Mouse (Mus musculus): ENCODE data around the gene Schip1. TPM values are rescaled to one million over a fixed set of nuclear protein-coding genes. Genes with fewer than 3 reads are reported as not detected.

The Schip1 gene
- polyA plus RNA-seq, 1 experiment from 2014 or later: 165 TPM

- DNase-seq (ENCODE audit: low spot score): no peak
- Histone ChIP-seq H3K27ac (ENCODE audit: low read depth, low read length) (peak overlapping the region; percentile 55; the same call in 1 of the 2 replicates), H3K4me1 (ENCODE audit: control insufficient read depth, insufficient read depth, low read length) (peaks cover 6% of the 10 kb centered on the region; the same call in 1 of the 2 replicates), H3K27me3 (replicated peaks; ENCODE audit: control insufficient read depth, insufficient read depth, low read length) (no peaks in the 10 kb centered on the region), H3K4me3 (ENCODE audit: low read depth, low read length) (no peak overlapping the region), H3K9ac (ENCODE audit: low read length) (no peak overlapping the region), H3K4me2 (ENCODE audit: low read length) (no peak overlapping the region), H3K36me3 (ENCODE audit: control insufficient read depth, insufficient read depth, low read length) (0 out of 2 replicates have a peak, but pooled peaks cover 3% of the 10 kb centered on the region), H3K9me3 (replicated peaks; ENCODE audit: control insufficient read depth, low read length) (no peaks in the 10 kb centered on the region)
- ATAC-seq: peak; percentile 28; the same call in 1 of the 2 replicates
- WGBS: 82% methylated on average over 10 of the region's 10 CpGs
These were observed 539.9 kb downstream of the Schip1 start for GRCm38 (mm10) chr3:68604467-68604866.

DNA sequence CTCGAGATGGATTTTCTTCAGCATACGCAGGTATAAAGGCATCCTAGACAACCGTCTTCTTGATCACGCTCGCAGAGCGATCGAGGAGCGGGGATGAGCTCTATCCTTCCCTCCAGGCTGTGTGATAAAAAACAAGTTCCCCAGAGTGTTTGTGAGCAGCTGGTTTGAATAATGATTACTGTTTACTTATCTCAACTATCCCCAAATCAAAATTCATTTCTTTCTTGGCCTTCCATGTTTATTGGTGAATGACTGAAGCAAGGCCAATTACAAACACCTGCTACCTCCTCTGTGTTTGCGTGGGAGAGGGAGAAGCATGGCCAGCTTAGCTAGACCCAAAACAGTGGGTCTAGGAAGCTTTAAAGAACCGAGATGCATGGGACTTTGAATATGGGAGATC lies 540.4 kb downstream of the Schip1 start:
- no peak overlapping the region for H3K4me3 ChIP-seq (ENCODE audit: low read depth, low read length)
- H3K4me2 ChIP-seq (ENCODE audit: low read length): no peak overlapping the region
- peaks cover 6% of the 10 kb centered on the region; the same call in 1 of the 2 replicates for H3K4me1 ChIP-seq (ENCODE audit: control insufficient read depth, insufficient read depth, low read length)
- no peaks in the 10 kb centered on the region for H3K27me3 ChIP-seq (replicated peaks; ENCODE audit: control insufficient read depth, insufficient read depth, low read length)
- 0 out of 2 replicates have a peak, but pooled peaks have one; percentile 28 for ATAC-seq
- H3K36me3 ChIP-seq (ENCODE audit: control insufficient read depth, insufficient read depth, low read length): 0 out of 2 replicates have a peak, but pooled peaks cover 3% of the 10 kb centered on the region
- no peaks in the 10 kb centered on the region for H3K9me3 ChIP-seq (replicated peaks; ENCODE audit: control insufficient read depth, low read length)
- no peak overlapping the region for H3K27ac ChIP-seq (ENCODE audit: low read depth, low read length)
- DNase-seq (ENCODE audit: low spot score): peak; percentile 48
- WGBS: 74% methylated on average over 10 of the region's 10 CpGs
- no peak overlapping the region for H3K9ac ChIP-seq (ENCODE audit: low read length)

DNA sequence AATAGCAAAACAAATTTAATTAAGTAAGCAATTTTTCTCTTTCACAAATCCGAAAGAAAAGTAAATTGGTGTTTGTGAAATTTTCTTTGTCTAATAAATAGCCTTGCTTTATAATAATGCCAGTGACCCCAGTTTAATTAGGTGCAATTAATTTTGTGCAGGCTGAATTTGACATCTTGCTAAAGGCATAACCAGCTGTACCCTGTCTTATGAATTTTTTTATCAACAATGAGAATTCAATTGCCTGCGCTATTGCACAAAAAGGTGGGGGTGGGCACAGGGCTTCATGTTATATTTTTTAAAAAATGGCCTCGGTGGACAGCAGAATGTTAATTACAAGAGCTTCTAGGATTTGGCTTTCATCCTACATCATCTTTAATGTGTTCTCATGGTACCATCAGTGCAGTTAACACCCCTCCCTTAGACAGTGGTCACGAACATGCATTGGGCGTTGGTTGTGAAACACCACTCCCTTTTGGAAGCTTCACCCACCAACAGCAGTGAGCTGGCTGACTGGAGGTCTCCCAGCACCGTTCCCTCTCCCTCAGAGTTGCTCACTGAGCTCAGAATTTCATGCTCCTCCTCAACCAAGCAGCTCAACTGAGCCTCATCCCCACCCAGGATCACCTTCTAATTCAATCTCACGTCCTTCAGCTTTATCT lies 541.5 kb downstream of the Schip1 start:
- WGBS: 73% methylated on average over 7 of the region's 7 CpGs
- peaks cover 6% of the 10 kb centered on the region; the same call in 1 of the 2 replicates for H3K4me1 ChIP-seq (ENCODE audit: control insufficient read depth, insufficient read depth, low read length)
- no peak overlapping the region for H3K9ac ChIP-seq (ENCODE audit: low read length)
- H3K27me3 ChIP-seq (replicated peaks; ENCODE audit: control insufficient read depth, insufficient read depth, low read length): no peaks in the 10 kb centered on the region
- H3K9me3 ChIP-seq (replicated peaks; ENCODE audit: control insufficient read depth, low read length): no peaks in the 10 kb centered on the region
- H3K36me3 ChIP-seq (ENCODE audit: control insufficient read depth, insufficient read depth, low read length): 0 out of 2 replicates have a peak, but pooled peaks cover 3% of the 10 kb centered on the region
- H3K4me3 ChIP-seq (ENCODE audit: low read depth, low read length): no peak overlapping the region
- H3K4me2 ChIP-seq (ENCODE audit: low read length): no peak overlapping the region
- DNase-seq (ENCODE audit: low spot score) (no peak), ATAC-seq (no peak)
- no peak overlapping the region for H3K27ac ChIP-seq (ENCODE audit: low read depth, low read length)

GRCm38 (mm10) chr3:68606730-68607129 lies 542.1 kb downstream of the Schip1 start:
- no peak overlapping the region for H3K27ac ChIP-seq (ENCODE audit: low read depth, low read length)
- H3K9me3 ChIP-seq (replicated peaks; ENCODE audit: control insufficient read depth, low read length): no peaks in the 10 kb centered on the region
- 98% methylated on average over 8 of the region's 8 CpGs for WGBS
- H3K4me3 ChIP-seq (ENCODE audit: low read depth, low read length): no peak overlapping the region
- H3K9ac ChIP-seq (ENCODE audit: low read length): no peak overlapping the region
- H3K36me3 ChIP-seq (ENCODE audit: control insufficient read depth, insufficient read depth, low read length): 0 out of 2 replicates have a peak, but pooled peaks cover 3% of the 10 kb centered on the region
- no peak overlapping the region for H3K4me2 ChIP-seq (ENCODE audit: low read length)
- ATAC-seq (no peak), DNase-seq (ENCODE audit: low spot score) (no peak)
- H3K4me1 ChIP-seq (ENCODE audit: control insufficient read depth, insufficient read depth, low read length): peaks cover 6% of the 10 kb centered on the region; the same call in 1 of the 2 replicates
- H3K27me3 ChIP-seq (replicated peaks; ENCODE audit: control insufficient read depth, insufficient read depth, low read length): no peaks in the 10 kb centered on the region

DNA sequence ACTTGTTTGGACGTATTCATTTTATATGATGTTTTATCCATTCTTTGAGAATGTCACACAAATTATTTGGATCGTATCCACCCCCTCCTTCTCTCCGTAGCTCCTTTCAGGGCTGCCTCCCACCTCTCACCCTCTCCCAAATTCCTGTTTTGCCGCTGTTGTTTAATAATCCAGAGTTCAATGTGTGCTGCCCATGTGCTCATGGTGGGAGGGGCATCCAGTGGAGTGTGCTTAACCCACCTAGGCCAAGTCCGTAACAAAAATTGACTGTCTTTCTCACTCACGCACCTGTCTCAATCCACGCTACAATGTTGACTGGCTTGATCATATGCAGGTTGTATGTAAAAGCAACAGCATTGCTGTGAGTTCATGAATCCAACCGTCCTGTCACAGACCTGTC lies 542.7 kb downstream of the Schip1 start:
- 87% methylated on average over 8 of the region's 8 CpGs for WGBS
- Histone ChIP-seq H3K27me3 (replicated peaks; ENCODE audit: control insufficient read depth, insufficient read depth, low read length) (no peaks in the 10 kb centered on the region), H3K36me3 (ENCODE audit: control insufficient read depth, insufficient read depth, low read length) (0 out of 2 replicates have a peak, but pooled peaks cover 3% of the 10 kb centered on the region), H3K4me3 (ENCODE audit: low read depth, low read length) (no peak overlapping the region), H3K9me3 (replicated peaks; ENCODE audit: control insufficient read depth, low read length) (no peaks in the 10 kb centered on the region), H3K4me2 (ENCODE audit: low read length) (no peak overlapping the region), H3K9ac (ENCODE audit: low read length) (no peak overlapping the region), H3K4me1 (ENCODE audit: control insufficient read depth, insufficient read depth, low read length) (peaks cover 4% of the 10 kb centered on the region; the same call in 1 of the 2 replicates), H3K27ac (ENCODE audit: low read depth, low read length) (no peak overlapping the region)
- ATAC-seq: no peak
- no peak for DNase-seq (ENCODE audit: low spot score)

DNA sequence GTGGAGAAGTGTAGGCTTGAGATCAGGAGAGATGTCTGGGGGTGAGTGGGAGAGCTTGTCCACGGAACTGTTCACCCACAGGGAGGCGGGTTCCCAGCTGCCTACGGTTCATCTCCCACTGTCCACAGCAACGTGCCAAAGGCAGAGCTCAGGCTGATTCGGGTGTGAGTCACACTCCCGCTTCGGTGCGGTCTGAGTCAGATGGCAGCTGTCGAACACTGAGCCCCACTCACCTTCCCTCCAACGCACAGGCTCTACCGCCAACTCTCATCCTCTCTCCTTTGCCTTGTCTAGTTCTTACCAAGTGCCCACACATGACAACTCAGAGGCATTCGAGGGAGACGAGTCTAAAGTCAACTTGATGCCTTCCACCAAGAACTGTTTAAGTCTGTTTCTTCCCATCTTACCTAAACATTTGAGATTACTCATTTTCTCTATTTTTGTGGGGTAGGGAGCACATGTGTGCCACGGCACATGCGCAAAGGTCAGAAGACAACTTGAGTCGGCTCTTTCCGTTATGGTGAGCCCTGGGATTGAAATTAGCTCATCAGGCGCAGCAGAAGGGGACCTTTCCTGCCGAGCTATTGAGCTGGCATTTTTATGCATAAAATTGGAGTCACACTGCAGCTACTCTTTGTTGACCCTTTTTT lies 544.4 kb downstream of the Schip1 start:
- H3K4me1 ChIP-seq (ENCODE audit: control insufficient read depth, insufficient read depth, low read length): peaks cover 4% of the 10 kb centered on the region; the same call in 1 of the 2 replicates
- H3K27ac ChIP-seq (ENCODE audit: low read depth, low read length): no peak overlapping the region
- H3K27me3 ChIP-seq (replicated peaks; ENCODE audit: control insufficient read depth, insufficient read depth, low read length): no peaks in the 10 kb centered on the region
- WGBS: 85% methylated on average over 19 of the region's 19 CpGs
- H3K9ac ChIP-seq (ENCODE audit: low read length): no peak overlapping the region
- 0 out of 2 replicates have a peak, but pooled peaks cover 3% of the 10 kb centered on the region for H3K36me3 ChIP-seq (ENCODE audit: control insufficient read depth, insufficient read depth, low read length)
- DNase-seq (ENCODE audit: low spot score): no peak
- ATAC-seq: no peak
- no peak overlapping the region for H3K4me3 ChIP-seq (ENCODE audit: low read depth, low read length)
- H3K4me2 ChIP-seq (ENCODE audit: low read length): no peak overlapping the region
- no peaks in the 10 kb centered on the region for H3K9me3 ChIP-seq (replicated peaks; ENCODE audit: control insufficient read depth, low read length)

GRCm38 (mm10) chr3:68610011-68610410 lies 545.4 kb downstream of the Schip1 start:
- H3K36me3 ChIP-seq (ENCODE audit: control insufficient read depth, insufficient read depth, low read length): 0 out of 2 replicates have a peak, but pooled peaks cover 3% of the 10 kb centered on the region
- no peak for ATAC-seq
- 86% methylated on average over 6 of the region's 6 CpGs for WGBS

DNA sequence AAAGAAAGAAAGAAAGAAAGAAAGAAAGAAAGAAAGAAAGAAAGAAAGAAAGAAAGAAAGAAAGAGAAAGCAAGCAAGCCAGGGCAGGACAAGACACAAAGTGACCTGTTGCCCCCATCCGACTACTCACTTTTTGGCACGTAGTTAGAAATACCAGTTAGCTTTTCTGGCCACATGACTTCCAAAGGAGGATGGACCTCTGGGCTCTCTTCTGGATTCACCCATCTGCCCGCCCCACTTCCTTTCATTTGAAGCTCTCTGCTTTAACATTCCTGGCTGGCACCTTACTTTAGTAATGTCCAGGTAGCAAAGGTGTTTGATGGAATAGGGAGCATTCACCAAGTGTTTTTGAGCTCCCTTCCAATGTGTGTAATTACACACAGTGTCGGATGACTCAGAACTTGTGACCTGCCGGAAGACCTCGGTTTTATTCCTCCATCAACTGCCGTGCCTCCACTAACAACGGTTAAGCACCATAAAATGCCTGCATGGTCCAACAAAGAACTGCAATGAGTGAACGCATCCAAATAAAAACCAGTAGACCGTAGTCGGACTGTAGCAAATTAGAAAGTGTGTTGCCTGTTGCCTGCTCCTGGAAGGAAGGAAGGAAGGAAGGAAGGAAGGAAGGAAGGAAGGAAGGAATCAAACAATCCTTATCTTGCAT lies 546.1 kb downstream of the Schip1 start:
- H3K27me3 ChIP-seq (replicated peaks; ENCODE audit: control insufficient read depth, insufficient read depth, low read length): no peaks in the 10 kb centered on the region
- H3K4me1 ChIP-seq (ENCODE audit: control insufficient read depth, insufficient read depth, low read length): no peaks in the 10 kb centered on the region
- H3K36me3 ChIP-seq (ENCODE audit: control insufficient read depth, insufficient read depth, low read length): 0 out of 2 replicates have a peak, but pooled peaks cover 3% of the 10 kb centered on the region
- no peak overlapping the region for H3K4me2 ChIP-seq (ENCODE audit: low read length)
- no peak overlapping the region for H3K4me3 ChIP-seq (ENCODE audit: low read depth, low read length)
- WGBS: 89% methylated on average over 11 of the region's 11 CpGs
- H3K9ac ChIP-seq (ENCODE audit: low read length): no peak overlapping the region
- DNase-seq (ENCODE audit: low spot score) (no peak), ATAC-seq (no peak)
- no peak overlapping the region for H3K27ac ChIP-seq (ENCODE audit: low read depth, low read length)
- H3K9me3 ChIP-seq (replicated peaks; ENCODE audit: control insufficient read depth, low read length): no peaks in the 10 kb centered on the region

More at GRCm38 (mm10) chr3:68610011-68610410, 545.4 kb downstream of the Schip1 start:
- Histone ChIP-seq H3K4me2 (ENCODE audit: low read length) (no peak overlapping the region), H3K4me3 (ENCODE audit: low read depth, low read length) (no peak overlapping the region), H3K27ac (ENCODE audit: low read depth, low read length) (no peak overlapping the region), H3K9me3 (replicated peaks; ENCODE audit: control insufficient read depth, low read length) (no peaks in the 10 kb centered on the region), H3K27me3 (replicated peaks; ENCODE audit: control insufficient read depth, insufficient read depth, low read length) (no peaks in the 10 kb centered on the region), H3K9ac (ENCODE audit: low read length) (no peak overlapping the region), H3K4me1 (ENCODE audit: control insufficient read depth, insufficient read depth, low read length) (peaks cover under 1% of the 10 kb centered on the region; the same call in 1 of the 2 replicates)
- no peak for DNase-seq (ENCODE audit: low spot score)

All from forebrain, embryonic 14.5 days (tissue).